Mouse (Mus musculus) kidney, embryonic 15.5 days (tissue): ENCODE measurements around the gene Hyal5. TPM values are rescaled to one million over a fixed set of nuclear protein-coding genes. Genes with fewer than 3 reads are reported as not detected.

Source experiments
- polyA plus RNA-seq: library from polyadenylated mRNA; unstranded; fragments of >200 nt; fragmentation: Nextera tagmentation; extraction: Ambion mirVana; gene quantifications from 2 replicates; pipeline ENCODE4 v1.2.1, GENCODE M21; 2015

The Hyal5 gene
- polyA plus RNA-seq, 1 experiment from 2014 or later = not detected

Other genes with a start within 250 kb of the Hyal5 start
- 77.7 and 87.6 TPM in 2 replicates for gene Wasl, start 193.0 kb upstream of the Hyal5 start, polyA plus RNA-seq
- not detected in 2 replicates for gene Hyal6, start 124.8 kb upstream of the Hyal5 start, polyA plus RNA-seq
- not detected in 2 replicates for gene Hyal4, start 109.7 kb upstream of the Hyal5 start, polyA plus RNA-seq
- not detected in 2 replicates for gene Spam1, start 66.8 kb upstream of the Hyal5 start, polyA plus RNA-seq
- gene Tmem229a, start 98.3 kb downstream of the Hyal5 start, polyA plus RNA-seq = 9.4 and 9.7 TPM in 2 replicates